Mouse (Mus musculus): ENCODE measurements around the gene Sfxn4. TPM values are rescaled to one million over a fixed set of nuclear protein-coding genes. Genes with fewer than 3 reads are reported as not detected.

The Sfxn4 gene
- polyA plus RNA-seq, 1 experiment from 2014 or later, result 16.0 TPM

DNA sequence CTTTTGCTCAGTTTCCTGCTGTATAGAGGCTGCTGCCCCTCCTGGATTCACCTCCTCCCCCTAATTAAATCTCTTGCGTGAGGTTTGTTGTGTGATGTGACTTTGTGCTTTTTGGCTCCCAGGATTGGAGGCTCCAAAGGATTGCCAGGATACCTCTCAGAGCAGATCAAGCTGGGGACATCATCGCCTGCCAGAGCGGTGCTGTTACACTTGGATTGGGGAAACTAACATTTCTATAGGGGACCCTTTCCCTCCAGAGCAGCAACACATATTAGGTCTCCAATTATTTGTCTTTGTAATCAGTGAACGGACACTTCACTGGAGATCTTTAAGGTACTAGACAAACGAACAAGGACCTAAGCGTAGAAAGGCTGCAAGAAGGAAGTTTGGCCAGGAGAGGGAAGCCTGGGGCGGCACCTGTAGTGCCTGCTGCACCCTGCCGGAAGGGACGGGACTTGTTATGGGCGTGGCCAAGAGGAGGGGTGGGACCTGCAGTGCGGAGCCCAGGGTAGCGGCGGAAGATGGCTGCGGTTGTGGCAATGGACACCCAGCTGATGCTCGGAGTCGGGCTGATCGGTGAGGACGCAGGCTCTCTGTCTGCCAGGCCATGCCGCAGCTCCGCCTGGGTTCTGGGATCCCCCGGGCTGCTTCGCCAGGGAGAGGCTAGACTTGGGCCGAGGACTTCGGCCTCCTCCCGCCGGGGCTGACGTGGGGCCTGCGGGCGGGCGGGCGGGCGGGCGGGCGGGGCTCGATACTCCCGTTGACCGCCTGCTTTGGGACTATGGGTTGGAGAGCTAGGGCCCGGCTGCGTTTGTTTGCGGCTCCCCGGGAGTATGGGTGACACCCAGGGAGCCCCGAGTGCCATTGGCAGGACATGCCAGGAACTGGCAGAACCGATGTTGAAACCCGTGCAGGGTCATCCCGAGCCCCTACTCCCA is 49.9 kb downstream of the Sfxn4 start, which contains the start of gene Fam45a:
Gene Fam45a (plus strand): TSS at position 488 of the 938 bp plus-strand sequence.
- WGBS, result 2% methylated on average over 43 of the region's 45 CpGs
- Histone ChIP-seq H3K9me3 (no peaks in the 10 kb centered on the region), H3K4me1 (replicated peaks) (peaks cover 14% of the 10 kb centered on the region), H3K4me3 (peak within 1 kb of the TSS; percentile 76), H3K36me3 (peaks cover 21% of the 10 kb centered on the region), H3K27me3 (ENCODE audit: insufficient read depth, poor library complexity, severe bottlenecking) (no peaks in the 10 kb centered on the region), H3K27ac (peak within 1 kb of the TSS; percentile 93)
- DNase-seq (ENCODE audit: low spot score), result peak; percentile 90

DNA sequence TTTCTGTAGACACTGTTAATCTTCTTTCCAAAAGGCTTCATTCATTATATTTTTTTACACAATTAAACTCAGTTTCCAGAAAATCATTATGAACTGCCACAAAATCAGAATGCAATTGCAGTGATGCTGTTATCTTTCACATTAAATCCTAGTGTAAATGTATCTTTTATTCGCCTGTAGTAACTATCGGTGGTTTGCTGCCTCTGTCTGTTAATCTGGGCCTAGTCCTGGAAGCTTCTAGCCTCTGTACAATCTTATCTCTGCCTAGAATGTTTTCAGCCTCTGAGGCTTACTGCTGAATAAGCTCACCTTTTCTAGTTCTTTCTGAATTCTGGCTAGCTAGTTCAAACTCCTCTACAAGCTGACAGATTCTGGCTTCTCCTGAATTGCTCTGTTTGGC is 51.4 kb downstream of the Sfxn4 start:
- Histone ChIP-seq H3K36me3 (peaks cover 7% of the 10 kb centered on the region; the same call in 1 of the 2 replicates), H3K9me3 (no peaks in the 10 kb centered on the region), H3K27ac (no peak overlapping the region), H3K4me1 (replicated peaks) (peaks cover 14% of the 10 kb centered on the region), H3K4me3 (no peak overlapping the region), H3K27me3 (ENCODE audit: insufficient read depth, poor library complexity, severe bottlenecking) (no peaks in the 10 kb centered on the region)
- WGBS, result 96% methylated on average over 2 of the region's 2 CpGs
- no peak for DNase-seq (ENCODE audit: low spot score)

DNA sequence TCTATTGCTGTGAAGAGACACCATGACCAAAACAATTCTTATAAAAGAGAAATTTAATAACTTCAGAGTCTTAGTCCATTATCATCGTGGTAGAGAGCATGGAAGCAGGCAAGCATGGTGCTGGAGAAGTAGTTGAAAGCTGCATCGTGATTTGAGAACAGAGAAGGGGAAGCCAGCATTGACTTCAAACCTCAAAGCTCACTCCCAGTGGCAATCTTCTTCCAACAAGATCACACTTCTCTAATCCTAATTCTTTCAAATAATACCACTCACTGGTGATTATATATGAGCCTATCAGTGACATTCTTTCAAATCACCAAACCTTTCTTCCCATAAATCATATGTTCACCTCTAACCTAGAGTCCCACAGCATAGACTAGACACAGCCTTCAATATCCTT is 56.4 kb downstream of the Sfxn4 start:
- 72% methylated on average over 2 of the region's 2 CpGs for WGBS
- Histone ChIP-seq H3K4me1 (replicated peaks) (no peaks in the 10 kb centered on the region), H3K27me3 (ENCODE audit: insufficient read depth, poor library complexity, severe bottlenecking) (no peaks in the 10 kb centered on the region), H3K9me3 (no peaks in the 10 kb centered on the region), H3K4me3 (no peak overlapping the region), H3K36me3 (no peaks in the 10 kb centered on the region), H3K27ac (no peak overlapping the region)
- no peak for DNase-seq (ENCODE audit: low spot score)

DNA sequence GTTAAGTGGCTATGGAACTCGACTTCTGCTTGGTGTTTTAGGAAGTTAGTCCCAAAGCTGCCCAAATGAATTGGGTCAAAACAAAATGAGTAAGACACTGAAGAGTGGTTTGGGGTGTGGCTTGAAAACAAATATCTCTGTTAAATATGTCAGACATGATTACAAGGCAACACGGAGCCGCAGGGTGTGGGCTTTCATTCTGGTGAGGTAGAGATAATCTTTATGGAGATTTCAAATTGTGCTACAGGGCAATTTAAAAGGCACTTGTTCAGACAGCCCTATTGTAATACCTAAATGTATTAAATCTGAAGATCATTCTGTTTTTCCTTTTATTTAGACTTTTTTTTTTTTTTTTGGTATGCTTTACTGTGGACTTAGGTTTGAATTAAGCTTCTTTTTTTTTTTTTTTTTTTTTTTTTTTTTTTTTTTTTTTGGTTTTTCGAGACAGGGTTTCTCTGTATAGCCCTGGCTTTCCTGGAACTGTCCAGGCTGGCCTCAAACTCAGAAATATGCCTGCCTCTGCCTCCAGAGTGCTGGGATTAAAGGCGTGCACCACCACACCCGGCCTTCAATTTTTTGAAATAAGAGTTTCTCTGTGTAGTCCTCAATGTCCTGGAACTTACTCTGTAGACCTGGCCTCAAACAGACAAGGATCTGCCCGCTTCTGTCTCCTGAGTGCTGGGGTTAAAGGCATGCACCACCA is 61.3 kb downstream of the Sfxn4 start:
- no peaks in the 10 kb centered on the region for H3K36me3 ChIP-seq
- no peaks in the 10 kb centered on the region for H3K27me3 ChIP-seq (ENCODE audit: insufficient read depth, poor library complexity, severe bottlenecking)
- H3K4me3 ChIP-seq, result no peak overlapping the region
- no peaks in the 10 kb centered on the region for H3K4me1 ChIP-seq (replicated peaks)
- H3K9me3 ChIP-seq, result no peaks in the 10 kb centered on the region
- no peak overlapping the region for H3K27ac ChIP-seq
- WGBS, result 82% methylated on average over 7 of the region's 7 CpGs
- DNase-seq (ENCODE audit: low spot score), result no peak

DNA sequence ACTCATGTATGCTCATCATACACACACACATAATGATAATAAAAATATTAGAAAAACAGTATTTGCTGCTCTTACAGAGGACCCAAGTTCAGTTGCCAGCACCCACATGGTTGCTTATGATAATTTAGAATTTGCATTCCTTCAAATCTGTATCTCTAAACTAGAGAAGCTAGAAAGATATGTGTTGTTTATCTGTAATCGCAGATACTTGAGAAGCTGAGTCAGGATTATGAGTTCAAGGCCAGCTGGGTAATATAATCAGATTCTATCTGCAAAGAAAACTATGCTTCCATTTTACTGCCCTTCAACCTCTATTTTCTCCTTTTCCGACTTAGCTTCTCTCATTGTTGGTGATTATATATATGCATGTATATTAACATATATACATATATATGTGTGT is 63.9 kb downstream of the Sfxn4 start:
- no peaks in the 10 kb centered on the region for H3K9me3 ChIP-seq
- 85% methylated on average over 2 of the region's 2 CpGs for WGBS
- H3K27ac ChIP-seq, result no peak overlapping the region
- H3K4me1 ChIP-seq (replicated peaks), result no peaks in the 10 kb centered on the region
- no peak for DNase-seq (ENCODE audit: low spot score)
- no peaks in the 10 kb centered on the region for H3K36me3 ChIP-seq
- no peaks in the 10 kb centered on the region for H3K27me3 ChIP-seq (ENCODE audit: insufficient read depth, poor library complexity, severe bottlenecking)
- H3K4me3 ChIP-seq, result no peak overlapping the region

DNA sequence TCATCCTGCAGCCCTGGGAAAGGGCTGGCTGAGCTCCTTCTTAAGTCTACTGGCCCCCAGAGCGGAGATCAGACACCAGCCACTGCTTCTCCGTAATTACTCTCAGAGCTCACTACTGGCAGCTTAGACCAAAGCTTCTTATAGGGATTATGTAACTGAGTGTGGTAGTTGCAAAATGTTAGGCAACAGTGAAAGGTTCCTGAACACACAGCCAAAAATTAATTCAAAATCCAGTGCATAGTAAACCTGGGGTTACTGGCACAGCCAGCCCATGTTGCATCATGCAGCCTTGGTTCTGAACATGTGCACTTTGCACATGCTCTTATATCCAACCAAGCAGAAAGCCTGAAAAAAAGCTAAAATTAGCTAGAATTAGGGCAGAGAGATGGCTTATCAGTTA is 66.0 kb downstream of the Sfxn4 start:
- Histone ChIP-seq H3K9me3 (no peaks in the 10 kb centered on the region), H3K4me1 (replicated peaks) (no peaks in the 10 kb centered on the region; the same call in 1 of the 2 replicates), H3K4me3 (no peak overlapping the region), H3K27ac (no peak overlapping the region), H3K36me3 (no peaks in the 10 kb centered on the region), H3K27me3 (ENCODE audit: insufficient read depth, poor library complexity, severe bottlenecking) (no peaks in the 10 kb centered on the region)
- 92% methylated on average over 2 of the region's 2 CpGs for WGBS
- no peak for DNase-seq (ENCODE audit: low spot score)

DNA sequence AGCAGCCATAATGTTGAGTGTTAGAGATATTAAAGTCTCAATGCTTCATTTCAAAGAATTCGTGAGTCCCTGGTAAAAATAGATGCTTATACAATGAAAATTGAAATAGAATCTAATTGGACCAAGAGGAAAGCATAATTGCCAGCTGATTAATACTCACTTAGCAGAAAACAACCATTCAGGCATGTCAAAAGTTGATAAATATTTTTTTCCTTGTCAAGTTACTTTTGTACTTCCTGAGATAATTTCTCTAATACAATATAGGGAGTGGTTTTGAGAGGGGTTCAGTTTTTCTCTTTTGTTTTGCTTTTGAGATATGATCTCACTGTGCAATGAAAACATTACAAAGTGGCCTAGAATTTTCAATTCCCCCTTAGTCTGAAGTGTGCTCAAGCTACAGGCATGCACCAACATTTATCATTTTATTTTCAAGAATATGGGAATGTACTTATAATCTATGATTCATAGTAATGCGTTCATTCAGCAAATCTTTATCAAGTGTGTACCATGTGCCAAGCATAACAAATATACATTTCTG is 68.0 kb downstream of the Sfxn4 start:
- WGBS, result 89% methylated on average over 2 of the region's 2 CpGs
- H3K4me1 ChIP-seq (replicated peaks), result peaks cover 9% of the 10 kb centered on the region
- H3K4me3 ChIP-seq, result no peak overlapping the region
- no peak overlapping the region for H3K27ac ChIP-seq
- DNase-seq (ENCODE audit: low spot score), result no peak
- H3K27me3 ChIP-seq (ENCODE audit: insufficient read depth, poor library complexity, severe bottlenecking), result no peaks in the 10 kb centered on the region
- H3K36me3 ChIP-seq, result no peaks in the 10 kb centered on the region
- no peaks in the 10 kb centered on the region for H3K9me3 ChIP-seq

DNA sequence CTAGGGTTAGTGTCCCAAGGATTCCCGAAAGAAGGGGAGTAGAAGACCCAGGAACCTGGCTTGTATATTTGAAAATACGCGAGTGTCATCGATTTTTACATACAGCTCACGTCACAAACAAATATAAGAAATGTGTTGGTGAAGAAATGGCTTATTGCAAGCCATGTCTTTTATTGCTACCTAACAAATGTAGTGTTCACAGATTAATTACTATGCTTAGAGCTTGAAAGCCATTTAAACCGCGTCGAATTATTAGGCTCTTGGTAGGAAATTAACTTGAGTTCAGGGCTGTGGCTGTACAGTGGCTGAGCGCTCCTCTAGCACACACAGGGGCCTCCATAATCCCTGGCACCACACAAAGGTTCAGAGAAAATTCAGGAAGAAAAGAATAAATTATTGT is 70.1 kb downstream of the Sfxn4 start:
- H3K27me3 ChIP-seq (ENCODE audit: insufficient read depth, poor library complexity, severe bottlenecking), result no peaks in the 10 kb centered on the region
- 17% methylated on average over 9 of the region's 9 CpGs for WGBS
- DNase-seq (ENCODE audit: low spot score), result no peak
- peak overlapping the region; percentile 99 for H3K27ac ChIP-seq
- no peaks in the 10 kb centered on the region for H3K9me3 ChIP-seq
- H3K4me3 ChIP-seq, result peak overlapping the region; percentile 98
- no peaks in the 10 kb centered on the region for H3K36me3 ChIP-seq
- H3K4me1 ChIP-seq (replicated peaks), result peaks cover 23% of the 10 kb centered on the region

DNA sequence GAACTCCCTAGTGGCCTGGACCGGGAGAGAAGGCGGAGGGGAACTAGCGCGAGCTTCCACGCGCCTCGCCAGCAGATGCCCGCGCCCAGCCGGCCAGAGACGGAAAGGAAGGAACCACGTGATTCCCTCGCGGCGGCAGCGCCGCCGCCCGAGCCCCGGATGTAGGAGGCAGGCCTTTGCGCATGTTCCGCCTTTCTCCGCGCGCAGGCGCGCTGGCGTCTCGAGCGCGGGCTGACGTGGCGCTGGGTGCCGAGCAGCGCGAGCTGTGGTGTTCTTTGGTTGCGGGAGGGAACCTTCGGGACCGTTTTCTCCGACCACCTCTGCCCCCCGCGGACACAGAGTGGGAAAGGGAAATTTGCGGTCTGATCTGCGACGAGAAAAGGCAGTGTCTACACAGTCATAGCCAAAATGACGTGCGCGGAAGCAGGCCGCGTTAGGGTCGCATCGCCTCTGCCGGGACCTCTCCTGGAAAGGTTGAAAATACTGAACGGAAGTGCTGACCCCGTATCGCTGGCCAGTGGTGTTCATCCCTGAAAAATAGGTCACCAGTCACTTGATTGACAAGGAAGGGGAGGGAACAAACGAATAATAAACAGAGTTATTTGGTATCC is 70.6 kb downstream of the Sfxn4 start, which contains the start of gene Eif3a:
Gene Eif3a (minus strand): TSS at position 108 of the 611 bp plus-strand sequence.
- Histone ChIP-seq H3K4me3 (peak within 1 kb of the TSS; percentile 98), H3K36me3 (no peaks in the 10 kb centered on the region), H3K27ac (peak within 1 kb of the TSS; percentile 99), H3K27me3 (ENCODE audit: insufficient read depth, poor library complexity, severe bottlenecking) (no peaks in the 10 kb centered on the region), H3K4me1 (replicated peaks) (peaks cover 24% of the 10 kb centered on the region), H3K9me3 (no peaks in the 10 kb centered on the region)
- DNase-seq (ENCODE audit: low spot score), result peak; percentile 95
- WGBS, result under 1% methylated on average over 57 of the region's 57 CpGs

DNA sequence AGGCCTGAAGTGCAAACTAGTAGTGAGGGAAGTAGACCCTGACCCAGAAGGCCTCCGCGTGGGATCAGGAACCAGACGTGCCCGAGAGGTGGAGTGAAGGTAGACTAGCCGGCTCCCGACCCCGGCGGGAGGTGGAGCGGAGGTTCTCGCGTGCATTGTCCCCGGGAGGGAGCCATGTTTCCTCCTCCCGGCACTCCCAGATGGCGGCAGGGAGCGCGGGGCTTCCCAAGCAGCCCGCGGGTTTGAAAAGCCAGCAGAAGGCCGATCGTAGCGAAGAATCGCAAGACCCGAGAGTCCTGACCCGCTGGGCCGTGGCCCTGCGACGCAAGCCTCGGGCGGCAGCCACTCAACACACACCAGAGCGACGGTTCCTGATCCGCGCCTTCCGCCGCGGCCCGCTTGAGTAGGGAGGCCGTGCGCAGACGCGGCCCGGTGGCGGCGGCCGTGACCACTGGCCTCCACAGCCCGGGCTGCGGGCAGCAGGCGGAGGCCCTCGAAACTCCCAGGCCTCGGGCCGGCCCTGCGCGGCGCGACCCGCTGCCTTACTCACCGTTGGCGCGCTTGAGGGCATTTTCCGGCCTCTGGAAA is 71.3 kb downstream of the Sfxn4 start:
- WGBS, result under 1% methylated on average over 60 of the region's 60 CpGs

DNA sequence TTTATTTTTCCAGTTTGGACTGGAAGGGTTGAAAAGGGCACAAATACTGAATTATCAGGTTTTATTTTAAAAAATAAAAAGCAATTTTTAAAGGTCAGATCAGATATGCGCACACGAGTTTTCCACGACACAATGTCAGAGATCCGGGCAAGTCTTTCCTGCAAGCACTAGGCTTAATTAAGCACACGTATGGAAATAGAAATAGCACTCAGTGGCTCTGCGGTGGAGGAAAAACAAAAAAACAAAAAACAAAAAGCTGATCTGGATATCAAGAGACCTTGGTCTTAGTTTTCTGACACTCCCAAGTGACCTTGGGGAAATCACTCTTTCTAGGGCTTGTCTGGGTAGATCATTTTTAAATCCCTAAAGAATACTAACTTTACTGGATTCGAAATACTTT is 71.8 kb downstream of the Sfxn4 start:
- Histone ChIP-seq H3K27me3 (ENCODE audit: insufficient read depth, poor library complexity, severe bottlenecking) (no peaks in the 10 kb centered on the region), H3K4me3 (peak overlapping the region; percentile 98), H3K9me3 (no peaks in the 10 kb centered on the region), H3K36me3 (0 out of 2 replicates have a peak, but pooled peaks cover 2% of the 10 kb centered on the region), H3K4me1 (replicated peaks) (peaks cover 24% of the 10 kb centered on the region), H3K27ac (peak overlapping the region; percentile 99)
- no peak for DNase-seq (ENCODE audit: low spot score)
- 3% methylated on average over 7 of the region's 7 CpGs for WGBS

More for the DNA sequence above, 71.3 kb downstream of the Sfxn4 start:
- H3K36me3 ChIP-seq, result no peaks in the 10 kb centered on the region
- peak overlapping the region; percentile 99 for H3K27ac ChIP-seq
- H3K4me1 ChIP-seq (replicated peaks), result peaks cover 24% of the 10 kb centered on the region
- H3K9me3 ChIP-seq, result no peaks in the 10 kb centered on the region
- no peaks in the 10 kb centered on the region for H3K27me3 ChIP-seq (ENCODE audit: insufficient read depth, poor library complexity, severe bottlenecking)
- peak overlapping the region; percentile 98 for H3K4me3 ChIP-seq
- DNase-seq (ENCODE audit: low spot score), result peak; percentile 67
